Mouse (Mus musculus) cerebellum, adult 9-11 months (tissue): Measurements from ENCODE around the gene Insig1.
A peak's percentile ranks its signal among the peaks of the same experiment; 100 is the strongest.

ENCODE experiments used
- DNase-seq: peaks from one replicate; pipeline ENCODE4 v3.0.0; 2022

Insig1 gene

DNA sequence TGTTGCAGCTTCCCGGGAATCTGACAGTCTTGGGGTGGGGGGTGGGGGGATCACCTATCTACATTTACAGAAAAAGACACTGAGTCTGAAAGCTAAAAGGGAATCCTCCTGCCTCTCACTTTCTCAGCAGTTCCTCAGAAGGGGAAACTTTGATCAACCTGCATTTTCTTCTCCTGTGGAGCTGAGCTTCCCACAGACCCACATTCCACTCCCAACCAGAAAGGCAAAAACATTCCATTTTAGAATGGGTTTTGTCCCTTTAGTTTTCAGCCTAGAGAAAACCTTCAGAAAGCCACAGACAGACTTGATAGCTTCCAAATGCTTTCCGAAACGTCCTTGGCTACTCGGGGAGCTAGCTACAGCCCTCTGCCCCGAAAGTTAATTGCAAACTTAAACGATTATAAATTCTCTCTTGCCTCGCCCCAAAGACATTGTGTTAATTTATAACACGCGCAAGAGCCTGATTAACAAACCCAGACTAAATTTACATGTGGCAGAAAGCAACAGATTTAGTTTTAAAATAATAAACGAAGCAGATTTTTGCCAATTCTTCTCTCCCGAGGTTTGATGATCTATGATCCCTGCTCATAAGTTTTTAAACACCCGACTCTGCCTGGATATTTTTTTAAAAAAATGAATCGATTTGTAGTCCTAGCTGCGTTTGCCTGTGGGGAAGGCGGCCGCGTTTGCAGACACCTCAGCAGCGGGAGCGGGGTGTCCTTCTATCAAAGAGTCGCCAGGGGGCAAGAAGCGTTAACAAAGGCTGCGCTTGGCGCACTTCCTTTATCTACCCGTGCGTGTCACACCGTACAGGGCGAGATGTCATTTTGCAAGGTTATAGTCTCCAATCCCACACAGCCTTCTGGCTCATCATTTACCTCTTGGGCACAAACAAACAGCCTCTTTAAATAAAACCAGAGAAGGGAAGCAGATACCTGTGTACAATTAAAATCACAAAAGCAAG lies 51.6 kb downstream of the Insig1 start:
- peak; percentile 91 for DNase-seq

DNA sequence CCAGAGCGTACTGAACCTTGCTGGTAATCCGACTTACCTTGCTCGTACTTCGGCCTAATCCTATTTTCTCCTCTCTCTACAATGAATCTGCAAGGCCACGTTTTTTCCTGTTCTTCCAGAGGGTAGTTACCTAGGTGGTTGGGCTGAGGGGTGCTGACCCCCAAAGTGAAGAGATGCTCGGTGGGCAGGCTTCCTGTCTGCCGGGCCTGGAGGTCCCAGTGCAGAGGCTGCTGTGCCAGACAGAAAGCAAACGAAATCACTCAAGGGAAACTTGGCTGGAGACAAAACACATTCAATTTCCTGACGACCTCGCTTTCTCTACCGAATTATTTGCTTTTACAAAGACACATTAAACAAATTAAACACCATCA lies 52.3 kb downstream of the Insig1 start:
- no peak for DNase-seq

DNA sequence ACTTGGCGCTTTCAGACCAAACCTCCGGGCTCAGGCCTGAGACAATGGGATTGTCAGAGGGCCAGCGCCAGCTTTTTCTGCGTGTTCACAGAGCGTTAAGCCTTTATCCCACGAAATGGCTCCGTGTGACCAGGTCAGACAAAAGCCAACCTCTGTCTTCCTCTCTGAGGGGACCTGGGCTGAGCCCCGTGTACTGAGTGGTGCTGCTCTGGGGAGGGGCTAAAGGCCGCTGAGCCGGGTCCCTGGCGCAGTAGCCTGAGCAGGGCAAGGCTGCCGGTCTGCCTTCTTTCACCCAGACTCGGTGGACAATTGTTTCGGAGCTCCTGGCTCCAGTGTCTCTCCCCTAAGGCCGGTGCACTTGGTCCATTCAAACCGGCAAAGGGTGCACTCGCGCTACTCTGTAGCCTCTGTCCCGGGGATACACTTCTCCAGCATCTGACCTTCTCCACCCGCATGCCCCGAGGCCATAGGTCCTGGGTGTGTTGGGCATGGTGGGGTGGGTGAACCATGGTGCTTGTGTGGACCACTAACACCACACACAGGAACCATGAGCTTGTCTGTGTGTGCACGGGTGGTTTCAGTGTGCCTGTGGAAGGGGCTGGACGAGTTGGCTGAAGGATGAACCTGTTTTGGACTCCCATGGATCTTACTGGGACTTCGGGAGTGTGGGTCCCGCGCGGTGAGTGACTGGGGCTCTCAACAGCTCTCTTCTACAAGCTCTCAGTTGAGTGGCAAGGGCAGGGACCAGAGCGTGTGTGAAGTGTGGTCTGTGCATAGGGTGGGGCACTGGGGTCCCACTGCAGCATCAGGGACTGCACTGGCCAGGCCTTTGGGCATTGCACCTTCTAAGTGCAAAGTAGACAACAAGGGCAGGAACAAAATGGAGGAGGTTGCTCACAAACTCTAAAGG lies 53.4 kb downstream of the Insig1 start:
- no peak for DNase-seq
